Mouse (Mus musculus): ENCODE measurements at regions not wholly inside any gene's neighbourhood (a gene's known extent, or its start where the extent isn't known, plus 50 kb on each side); places are given as distances from the start of the nearest gene placed in this dataset.
"Not testable (repeated sequence)": the region's sequence is repeated elsewhere in the genome, so short reads cannot be mapped to it uniquely, and the experiment has no call there.

DNA sequence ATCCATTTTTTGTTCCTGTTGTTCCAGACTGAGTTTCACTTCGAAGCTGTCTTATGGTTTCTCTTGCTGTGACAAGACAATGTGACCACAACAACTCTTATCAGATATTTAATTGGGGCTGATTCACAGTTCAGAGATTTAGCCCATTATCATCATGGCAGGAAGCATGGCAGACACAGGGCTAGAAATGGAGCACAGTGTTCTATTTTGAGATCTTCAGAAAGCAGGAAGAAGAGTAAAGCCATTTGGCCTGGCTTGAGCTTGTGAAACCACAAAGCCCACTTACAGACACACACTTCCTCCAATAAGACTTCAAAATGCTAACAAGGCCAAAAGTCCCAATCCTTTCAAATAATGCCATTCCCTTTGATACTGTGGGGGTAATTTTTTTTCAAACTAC, 670.4 kb upstream of the Cdh12 start:
- no peak for DNase-seq (ENCODE audit: low read depth, low spot score)

DNA sequence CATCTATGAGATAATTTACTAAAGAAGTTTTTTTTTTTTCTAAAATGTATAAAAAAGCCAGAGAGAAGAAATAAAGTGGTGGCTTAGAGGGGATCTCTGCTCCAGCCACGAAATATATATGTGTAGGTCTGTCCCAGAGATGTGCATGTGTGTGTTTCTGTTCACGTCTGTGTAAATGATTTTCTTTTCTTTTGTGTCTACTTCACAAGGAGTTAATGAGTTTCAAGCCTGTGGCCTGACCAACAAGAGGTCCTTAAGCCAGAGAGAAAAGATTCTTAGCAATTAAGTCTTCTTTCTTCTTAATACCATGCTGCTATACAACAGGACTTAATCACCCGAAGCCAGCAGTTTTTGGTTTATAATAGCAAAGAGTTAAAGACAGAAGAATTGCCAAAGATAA, 665.2 kb upstream of the Cdh12 start:
- no peak for DNase-seq (ENCODE audit: low read depth, low spot score)

DNA sequence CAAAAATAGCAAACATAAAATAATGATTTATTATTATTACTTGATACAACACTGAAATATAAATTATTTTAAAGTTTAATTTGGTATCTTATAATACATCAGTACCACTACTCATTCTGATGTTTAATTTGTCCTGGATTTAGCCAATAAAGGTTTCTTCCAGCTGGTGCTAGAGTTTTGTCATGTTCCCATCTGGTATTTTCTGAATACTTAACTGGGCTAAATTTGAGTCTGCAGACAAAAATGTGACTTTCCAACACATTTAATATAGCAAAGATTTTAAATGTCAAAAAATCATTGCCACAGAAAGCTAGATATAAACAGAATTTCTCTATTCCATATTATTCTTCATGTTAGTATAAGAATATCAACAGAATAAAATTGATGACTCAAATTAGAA, 642.1 kb upstream of the Cdh12 start:
- DNase-seq (ENCODE audit: low read depth, low spot score) = no peak

DNA sequence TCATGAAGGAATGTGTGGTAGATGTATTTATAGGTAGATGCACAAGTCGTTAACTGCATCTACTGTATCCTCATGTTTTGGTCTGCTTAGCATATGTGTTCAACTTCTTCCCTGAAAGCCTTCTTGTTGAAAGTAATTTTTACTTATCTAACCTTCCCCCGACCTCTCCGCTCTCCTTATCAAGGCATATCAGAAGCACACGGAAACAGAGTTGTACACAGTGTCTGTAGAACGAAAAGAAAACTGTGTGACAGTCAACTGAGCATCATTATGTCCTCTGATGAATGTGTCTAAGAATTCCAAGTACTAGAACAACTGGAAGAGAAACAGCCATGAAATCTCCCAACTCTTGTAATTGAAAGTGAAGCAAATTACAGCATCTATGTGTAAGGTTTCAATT, 635.4 kb upstream of the Cdh12 start:
- no peak for DNase-seq (ENCODE audit: low read depth, low spot score)

DNA sequence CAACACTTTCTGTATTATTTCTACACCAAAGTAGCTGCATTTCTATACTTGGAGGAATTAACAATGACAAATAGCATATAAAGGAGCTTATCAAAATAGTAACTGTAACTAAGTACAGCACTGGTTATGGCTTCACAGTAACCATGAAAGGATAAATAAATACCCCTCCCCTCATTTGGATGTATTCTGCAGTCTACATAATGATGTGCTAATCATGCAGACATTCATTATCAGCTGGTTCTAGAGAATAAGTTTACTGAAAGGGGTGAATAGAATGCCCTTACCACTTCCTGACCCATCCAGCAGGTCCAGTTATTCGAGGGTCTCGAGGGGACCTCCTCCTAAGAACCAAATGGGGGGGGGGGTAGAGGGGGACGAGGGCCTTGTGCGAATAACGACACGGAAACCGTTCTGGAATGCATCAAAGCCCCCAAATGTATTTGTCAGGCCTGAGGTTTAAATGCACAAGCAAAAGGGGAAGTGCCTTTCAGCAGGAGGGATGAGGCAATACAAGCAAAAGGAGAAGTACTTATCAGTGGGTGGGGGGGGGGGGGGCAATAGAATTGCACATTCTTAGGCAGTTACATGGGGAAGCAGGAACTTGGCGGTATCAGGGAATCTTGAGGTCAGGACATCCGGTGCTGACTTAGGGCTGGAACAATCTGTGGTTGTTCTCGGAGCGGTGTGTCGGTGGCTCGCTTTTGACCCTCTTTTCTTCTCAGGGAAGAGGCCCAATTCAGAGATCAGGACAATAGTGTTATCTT, 592.0 kb upstream of the Cdh12 start:
- DNase-seq (ENCODE audit: low read depth, low spot score) = not testable (repeated sequence)

DNA sequence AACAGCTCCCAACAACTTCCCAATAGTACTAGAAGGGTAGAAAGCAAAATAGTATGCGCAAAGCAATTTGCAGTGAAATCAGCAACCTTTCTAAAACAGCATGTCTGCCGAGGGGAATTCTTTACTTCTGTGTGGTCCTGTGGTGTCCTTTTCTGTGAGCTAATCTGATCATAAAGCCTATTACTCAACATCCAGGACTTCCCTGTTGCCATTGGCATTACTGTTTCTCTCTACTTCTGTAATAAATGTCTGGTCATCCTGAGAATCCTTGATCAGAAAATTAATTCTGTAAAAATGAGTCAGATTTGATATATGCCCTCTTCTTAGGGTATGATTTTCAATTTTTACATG, 591.4 kb upstream of the Cdh12 start:
- DNase-seq (ENCODE audit: low read depth, low spot score) = no peak

DNA sequence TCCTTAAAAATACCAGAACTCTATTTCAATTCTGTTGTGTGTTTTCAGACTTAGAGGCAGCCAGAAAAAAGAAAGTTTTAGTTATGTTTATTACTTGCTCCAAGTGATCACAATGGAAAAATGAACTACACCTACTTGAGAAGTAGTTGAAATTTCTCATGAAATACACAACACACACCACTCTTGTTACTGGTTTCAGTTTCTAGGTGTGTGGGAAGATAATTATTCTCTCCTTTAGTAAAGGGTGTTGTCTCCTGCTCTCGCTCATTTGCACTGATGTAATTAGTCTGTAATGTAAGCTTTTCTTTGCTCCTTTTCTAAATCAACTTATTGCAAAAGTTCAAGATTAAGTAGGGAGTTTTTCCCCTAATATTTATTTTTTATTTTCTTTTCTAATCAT, 590.4 kb upstream of the Cdh12 start:
- no peak for DNase-seq (ENCODE audit: low read depth, low spot score)

DNA sequence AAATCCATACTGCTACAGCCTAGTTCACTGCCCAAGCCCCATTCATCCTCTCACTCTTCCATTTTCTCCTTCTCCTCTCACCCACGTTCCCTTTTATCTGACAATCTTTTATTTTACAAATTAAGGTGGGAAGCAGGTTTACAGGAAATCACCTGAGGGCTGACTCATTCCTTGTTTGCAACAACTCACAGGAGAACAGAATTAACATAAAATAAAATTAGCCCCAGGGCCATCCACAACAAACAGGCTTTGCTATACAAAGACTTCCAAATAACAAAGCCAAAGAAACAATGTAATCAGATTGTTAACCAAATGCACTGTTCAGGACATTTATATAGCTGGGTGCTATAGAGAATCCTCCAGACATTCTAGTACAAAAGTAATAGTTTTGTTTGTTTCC, 585.1 kb upstream of the Cdh12 start:
- peak; percentile 79 for DNase-seq (ENCODE audit: low read depth, low spot score)

DNA sequence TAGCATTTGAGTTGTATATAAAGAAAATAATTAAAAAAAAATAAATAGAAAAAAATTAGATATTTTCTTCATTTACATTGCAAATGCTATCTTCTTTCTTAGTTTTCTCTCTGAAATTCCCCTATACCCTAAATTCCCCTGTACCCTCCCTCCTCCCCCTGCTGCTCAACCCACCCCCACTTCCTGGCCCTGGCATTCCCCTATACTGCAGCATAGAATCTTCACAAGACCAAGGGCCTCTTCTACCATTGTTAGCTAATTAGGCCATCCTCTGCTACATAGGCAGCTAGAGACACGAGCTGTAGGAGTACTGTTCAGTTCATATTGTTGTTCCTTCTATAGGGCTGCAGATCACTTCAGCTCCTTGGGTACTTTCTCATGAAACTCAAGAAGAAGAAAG, 582.5 kb upstream of the Cdh12 start:
- no peak for DNase-seq (ENCODE audit: low read depth, low spot score)

DNA sequence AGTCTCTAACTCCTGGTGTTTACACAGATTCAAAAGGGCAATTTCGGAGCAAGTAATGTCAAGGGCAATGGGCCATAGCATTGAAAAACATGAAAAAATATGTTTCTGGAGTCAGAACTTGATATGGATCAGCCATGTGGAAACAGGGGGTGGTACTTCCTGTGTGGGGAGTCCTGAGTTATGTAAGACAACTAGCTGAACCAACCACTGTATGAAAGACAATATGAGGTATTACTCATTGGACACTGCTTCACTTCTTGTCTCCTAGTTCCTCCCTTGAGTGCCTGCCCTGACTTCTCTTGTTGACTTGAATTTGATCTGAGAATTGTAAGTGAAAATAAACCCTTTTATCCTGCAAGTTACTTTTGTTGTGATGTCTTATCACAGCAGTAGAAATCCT, 580.0 kb upstream of the Cdh12 start:
- no peak for DNase-seq (ENCODE audit: low read depth, low spot score)

DNA sequence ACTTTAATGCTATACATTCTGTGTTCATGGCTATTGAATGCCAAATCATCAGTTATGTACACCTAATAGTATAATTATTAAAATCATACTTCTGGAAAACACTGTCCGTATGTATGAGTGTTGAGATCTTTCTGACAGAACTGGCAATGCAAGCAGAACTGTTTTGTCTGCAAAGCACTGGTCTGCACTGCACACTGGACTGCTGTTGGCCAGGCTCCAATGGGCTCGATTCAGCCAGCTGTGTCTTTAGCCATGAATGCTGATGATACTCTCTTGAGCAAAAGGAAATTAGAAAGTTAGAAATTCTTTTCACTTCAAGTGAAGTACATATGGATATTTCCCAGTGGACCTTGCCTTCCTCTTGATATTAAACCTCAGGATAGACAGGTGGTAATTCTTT, 576.5 kb upstream of the Cdh12 start:
- no peak for DNase-seq (ENCODE audit: low read depth, low spot score)

All from R1 (cell line).